Mouse (Mus musculus) left cerebral cortex, postnatal 25 days (tissue): ENCODE data around the gene Podn. TPM values are rescaled to one million over a fixed set of nuclear protein-coding genes. Genes with fewer than 3 reads are reported as not detected.

ENCODE experiments used
- DNase-seq, 2 experiments: peaks; one replicate each; pipeline ENCODE4 v3.0.0; 2022; ENCODE audit warnings: low spot score in 2 of 2, mixed read lengths in 1 of 2
- intact Hi-C: fragments of 180-260 bp; cut with DNase I; formaldehyde crosslinking; loops from one replicate; pipeline ENCODE4 v1.15.1; 2025
- total RNA-seq, 2 experiments: library from RNA; stranded (reverse); gene quantifications; 2 replicates each; pipeline ENCODE4 v1.2.3; 2021

Gene Podn
- total RNA-seq, 2 experiments from 2014 or later: 7.2 to 8.8 TPM

DNA sequence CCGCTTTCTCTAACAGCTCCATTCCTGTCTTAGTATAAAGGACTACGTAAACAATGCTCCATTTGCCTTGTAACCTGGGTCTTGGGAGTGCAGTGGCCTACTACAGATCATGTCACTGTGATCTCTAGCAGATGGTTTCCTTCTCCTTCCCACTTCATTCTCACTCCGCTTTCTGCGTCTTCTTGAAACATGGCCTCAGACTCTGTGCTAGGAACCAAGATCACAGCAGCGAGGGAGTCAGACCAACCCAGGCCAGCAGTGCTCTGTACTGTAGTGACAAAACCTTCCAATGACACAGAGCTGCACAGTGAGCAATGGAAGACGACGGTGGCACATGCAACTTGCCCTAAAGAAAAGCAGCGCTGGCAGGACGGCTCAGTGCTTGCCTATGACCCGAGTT, 40.4 kb downstream of the Podn start:
- intact Hi-C loops: loop anchor here (5.0 kb wide), 2 partner anchors 74 to 114 kb away; no protein-coding TSS in a partner anchor
- DNase-seq: no peak

DNA sequence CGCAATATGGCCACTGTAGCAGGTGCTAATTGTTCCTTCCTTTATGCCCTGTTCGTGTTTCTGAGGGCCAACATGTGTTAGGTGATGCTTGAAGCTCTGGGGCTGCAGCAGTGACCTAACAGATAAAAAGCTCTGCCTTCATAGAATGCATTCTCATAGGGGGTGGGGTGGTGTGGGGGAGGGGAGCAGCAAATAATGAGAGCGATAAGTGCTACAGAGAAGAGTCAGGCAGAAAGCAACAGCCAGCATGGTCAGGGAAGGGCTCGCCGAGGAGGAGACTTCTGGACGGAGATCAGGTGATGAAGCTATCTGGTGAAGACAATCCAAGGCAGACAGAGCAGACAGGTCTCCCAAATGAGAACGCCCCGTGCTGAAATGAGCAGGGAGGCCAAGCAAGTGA, 43.6 kb downstream of the Podn start:
- no peak for DNase-seq
- intact Hi-C loops: no loop called here

DNA sequence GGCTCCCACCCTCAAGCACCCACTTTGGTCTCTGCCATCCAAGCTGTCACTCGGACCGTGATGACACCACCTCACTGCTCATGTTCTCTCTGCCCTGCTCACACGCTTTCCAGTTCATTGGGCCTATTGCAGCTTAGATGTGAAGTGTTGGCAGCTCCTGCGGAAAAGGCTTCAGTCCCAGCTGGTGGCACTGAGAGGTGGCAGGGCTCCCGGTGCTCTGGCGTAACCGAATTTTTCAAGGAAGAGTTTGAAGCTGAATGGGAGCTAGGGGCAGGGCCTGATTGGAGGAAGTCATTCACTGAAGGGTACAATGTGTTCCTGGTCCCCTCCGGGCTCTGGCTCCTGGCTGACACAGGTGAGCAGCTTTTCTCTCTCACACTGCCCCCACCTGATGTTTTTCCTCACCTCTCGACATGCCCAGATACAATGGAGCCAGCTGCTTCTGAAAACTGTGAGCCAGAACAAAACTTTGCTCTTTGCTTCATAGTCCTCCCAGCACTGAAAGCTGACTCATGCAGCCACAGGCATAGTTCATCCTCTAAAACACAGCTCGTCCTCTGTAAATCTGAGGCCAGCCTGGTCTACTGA, 44.5 kb downstream of the Podn start:
- intact Hi-C loops: no loop called here
- peak in 1 of 2 experiments; percentile 37 for DNase-seq

DNA sequence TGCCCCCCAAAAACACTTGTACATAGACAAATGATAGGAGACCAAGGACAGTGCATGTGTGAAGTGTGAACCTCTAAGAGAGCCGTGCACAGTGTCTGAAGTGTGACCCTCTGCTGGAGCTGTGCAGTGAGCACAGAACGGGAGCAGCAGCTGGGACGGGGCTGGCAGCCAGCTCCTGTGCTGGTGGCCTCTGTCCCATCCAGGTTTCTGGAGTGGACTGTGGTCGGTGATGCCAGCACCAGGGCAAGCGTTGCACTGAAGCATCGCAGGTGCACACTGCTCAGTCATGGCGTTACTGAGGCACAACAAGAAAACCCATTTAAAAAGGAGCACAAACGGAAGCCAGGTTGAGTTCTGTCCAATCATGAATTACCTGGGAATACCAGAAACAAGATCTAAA, 50.1 kb downstream of the Podn start:
- intact Hi-C loops: no loop called here
- no peak for DNase-seq

DNA sequence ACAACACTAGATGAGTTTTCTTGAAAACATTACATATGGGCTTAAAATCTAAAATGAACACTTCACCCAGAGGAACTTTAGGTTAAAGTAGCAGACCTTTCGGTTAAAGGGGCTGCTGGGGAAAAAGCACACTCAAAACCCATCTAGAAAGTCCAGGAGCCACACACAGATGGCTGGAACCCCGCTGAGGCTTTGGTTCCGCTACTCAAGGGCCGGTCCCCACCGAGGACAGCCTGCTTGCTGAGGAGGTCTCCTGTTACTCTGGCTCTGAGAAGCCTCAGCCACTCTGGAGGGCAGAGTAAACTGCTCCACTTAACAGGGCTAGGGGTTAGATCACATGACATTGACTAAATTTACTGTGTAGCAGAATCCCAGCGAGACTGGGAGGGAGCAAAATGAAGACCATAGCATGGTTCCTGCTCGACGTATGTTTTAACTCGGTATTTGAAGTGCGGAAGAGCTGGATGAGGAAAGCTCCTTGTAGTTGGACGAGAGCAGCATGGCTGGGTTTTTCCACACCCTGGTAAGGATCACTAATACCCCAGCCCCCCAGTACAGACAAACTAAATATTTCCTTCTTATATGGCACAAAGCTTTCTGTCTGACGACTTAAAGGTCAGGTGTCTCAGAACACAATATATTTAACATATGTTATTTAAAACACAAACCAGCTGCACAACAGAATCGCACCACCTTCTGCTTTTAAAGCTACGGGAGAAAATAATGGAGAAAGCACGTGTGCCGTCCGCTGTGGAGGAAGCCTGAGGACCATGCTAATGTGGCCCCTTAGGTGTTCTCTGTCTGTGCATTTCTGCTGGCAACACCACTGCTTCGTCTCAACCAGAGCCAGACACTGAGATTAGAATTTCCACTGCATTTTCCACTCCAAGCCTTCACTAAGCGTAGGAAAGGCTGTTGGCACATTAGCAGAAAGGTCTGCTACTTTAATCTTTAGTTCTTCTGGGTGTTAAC, 50.8 kb downstream of the Podn start:
- intact Hi-C loops: no loop called here
- DNase-seq: no peak

DNA sequence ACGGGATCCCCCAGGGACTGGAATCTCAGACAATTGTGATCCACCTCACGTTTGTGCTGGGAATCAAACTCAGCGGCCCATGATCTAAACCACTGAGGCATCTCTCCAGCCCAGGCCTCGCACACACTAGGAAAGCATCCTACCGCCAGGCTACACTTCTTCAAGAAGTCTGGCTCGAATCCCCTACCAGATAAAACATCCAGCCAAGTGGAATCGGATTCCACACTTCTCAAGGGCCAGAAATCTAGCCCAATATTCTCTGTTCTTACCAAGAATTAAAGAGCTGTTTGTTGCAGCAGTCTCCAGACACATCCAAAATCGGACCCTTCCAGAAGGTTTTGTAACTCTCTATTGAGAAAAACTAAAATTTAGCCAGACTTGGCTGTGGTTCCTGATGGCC, 59.2 kb downstream of the Podn start:
- DNase-seq: no peak
- intact Hi-C loops: no loop called here

DNA sequence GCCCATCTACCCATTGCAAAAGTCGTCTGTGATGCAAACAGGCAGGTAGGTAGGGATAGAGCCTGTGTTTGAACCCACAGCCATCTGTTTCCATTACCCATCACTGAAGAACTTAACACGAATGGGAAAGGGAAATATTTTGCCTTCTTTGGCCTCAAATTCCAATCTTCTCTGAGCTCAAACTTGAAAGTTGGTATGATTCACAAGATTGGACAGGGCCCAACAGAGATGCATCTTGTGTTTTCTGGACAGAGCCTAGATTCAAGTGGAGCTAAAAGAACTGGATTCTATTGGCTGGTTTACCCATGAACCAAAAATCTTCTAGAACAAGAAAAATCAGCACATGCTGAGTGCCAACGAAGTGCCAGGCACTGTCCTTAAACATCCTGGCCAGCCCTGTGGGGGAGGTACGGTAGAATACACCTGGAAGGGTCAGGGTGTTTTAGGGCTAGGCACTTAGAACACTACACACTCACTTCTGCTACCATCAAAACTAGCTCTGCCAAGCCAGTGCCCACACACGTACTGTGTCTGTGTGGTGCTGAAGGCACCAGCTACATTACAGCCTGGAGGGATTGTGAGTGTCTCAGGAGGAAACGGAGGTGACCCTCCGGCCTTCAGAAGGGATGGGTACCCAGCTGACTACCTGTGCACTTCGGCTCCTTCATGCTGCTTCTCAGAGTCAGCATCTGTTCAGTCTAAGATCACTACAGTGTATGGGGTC, 63.0 kb downstream of the Podn start:
- intact Hi-C loops: loop anchor here (2.0 kb wide), 1 partner anchor 48 kb away; no protein-coding TSS in a partner anchor
- DNase-seq: peak in 1 of 2 experiments; percentile 79

DNA sequence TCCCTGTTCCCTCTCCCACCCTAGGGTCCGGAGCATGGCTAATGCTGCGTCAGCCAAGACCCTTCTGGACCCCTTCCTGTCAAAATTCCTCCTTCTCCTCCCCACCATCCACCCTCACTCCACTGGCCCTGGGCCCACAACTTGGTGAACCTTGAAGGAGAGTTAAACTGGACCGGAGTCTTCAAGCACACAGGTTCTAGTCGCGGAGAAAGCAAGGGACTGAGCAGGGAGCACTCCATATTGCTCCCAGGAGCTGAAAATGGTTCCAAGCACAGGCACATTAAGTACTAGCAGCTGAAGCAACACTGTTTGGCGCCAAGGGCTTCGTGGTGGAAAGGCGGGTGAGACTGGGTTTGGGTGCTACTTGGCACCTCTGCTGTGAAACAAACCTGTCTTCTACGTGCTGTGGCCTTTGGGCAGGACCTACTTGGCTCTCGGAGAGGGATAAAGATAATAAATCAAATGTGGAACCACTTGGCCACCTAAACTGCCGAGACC, 63.8 kb downstream of the Podn start:
- DNase-seq: no peak
- intact Hi-C loops: loop anchor here (2.0 kb wide), 1 partner anchor 48 kb away; no protein-coding TSS in a partner anchor

DNA sequence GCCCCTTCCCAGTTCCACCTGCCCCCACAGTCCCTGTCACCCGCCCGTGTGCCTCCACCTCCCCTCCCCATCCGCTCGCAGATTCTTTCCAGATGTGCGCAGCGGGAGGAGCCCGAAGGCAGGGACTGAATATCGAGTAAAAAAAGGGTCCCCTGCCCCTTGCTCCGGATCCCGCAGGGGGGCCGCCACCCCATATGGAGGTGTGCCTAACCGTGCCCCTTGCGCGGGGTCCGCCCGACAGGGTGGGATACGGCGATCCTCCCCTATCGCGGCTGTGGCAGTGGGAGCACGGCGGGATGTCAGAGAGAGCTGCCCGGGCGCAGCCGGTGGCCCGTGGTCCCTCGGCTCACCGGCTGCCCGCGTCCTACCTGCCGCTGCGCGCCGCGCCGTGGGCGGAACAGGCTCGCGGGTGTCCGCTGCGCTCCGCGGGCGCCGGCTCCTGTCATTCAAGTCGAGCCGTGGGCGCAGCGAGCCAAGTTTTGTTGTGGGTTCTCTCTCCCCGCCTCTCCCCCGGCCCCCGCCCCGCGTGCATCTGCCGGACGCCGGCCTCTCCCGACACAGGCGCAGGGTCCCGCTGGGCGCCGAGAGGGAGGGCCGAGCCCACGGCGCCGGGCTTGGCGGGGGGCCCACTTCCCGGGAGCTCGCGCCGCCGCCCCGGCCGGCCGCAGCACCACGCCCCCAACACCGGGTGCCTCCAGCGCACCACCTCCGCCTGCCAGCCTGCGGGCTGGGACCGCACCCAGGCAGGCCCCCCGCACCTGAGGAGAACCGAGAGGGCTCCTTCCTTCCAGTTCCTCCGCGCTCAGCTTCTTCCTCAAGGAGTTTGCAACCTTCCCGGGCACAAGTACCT, 64.5 kb downstream of the Podn start:
- intact Hi-C loops: loop anchor here (2.0 kb wide), 2 partner anchors 47 to 89 kb away; no protein-coding TSS in a partner anchor
- DNase-seq: peak; percentile 69 to 70

DNA sequence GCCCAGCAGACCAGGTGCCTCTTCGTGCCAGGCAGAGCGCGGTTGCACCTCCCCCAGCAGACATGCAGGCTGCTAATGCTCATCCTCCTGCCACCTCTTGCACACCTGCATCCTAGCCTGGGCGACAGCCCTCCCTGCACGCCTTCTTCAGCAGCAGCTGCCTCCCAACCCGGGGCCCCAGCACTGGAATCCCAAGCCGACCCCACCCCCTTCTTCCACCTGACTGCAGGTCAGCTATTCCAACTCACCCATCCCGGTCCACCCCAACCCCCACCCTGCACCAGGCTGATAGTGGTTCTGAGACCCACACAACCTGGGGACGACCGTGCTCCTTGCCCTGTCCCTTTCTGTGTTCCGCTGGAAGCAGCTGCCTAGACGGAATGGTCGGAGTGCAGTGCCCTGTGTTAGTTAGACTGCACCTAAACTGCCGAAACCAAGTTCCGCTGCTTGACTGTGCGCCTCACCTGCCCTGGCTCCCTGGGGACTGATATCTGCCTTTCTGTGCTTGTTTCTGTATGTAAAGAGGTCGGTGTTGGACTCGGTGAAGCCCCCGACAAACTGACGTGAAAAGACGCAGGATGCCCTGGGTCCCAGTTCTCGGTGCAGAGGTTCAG, 65.2 kb downstream of the Podn start:
- peak in 1 of 2 experiments; percentile 9 for DNase-seq
- intact Hi-C loops: loop anchor here (2.0 kb wide), 1 partner anchor 88 kb away; no protein-coding TSS in a partner anchor

DNA sequence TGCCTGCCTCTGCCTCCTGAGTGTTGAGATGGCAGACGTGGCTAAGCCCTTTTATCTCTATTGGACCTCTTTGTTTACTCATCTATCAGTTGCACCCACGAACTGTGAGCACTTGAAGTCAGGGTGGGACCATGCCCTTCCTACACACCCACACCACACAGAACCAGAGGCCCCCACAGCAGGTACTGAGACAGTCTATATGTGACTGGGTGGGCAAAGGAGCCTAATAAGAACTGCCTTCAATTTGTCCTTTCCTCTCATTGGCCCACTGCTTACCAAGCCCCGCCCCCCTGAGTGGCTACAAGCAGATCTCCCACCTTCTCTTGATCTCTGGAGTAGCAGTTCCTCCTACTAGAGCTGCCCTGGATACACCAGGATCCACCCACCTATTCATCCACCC, 70.1 kb downstream of the Podn start:
- DNase-seq: no peak
- intact Hi-C loops: no loop called here

DNA sequence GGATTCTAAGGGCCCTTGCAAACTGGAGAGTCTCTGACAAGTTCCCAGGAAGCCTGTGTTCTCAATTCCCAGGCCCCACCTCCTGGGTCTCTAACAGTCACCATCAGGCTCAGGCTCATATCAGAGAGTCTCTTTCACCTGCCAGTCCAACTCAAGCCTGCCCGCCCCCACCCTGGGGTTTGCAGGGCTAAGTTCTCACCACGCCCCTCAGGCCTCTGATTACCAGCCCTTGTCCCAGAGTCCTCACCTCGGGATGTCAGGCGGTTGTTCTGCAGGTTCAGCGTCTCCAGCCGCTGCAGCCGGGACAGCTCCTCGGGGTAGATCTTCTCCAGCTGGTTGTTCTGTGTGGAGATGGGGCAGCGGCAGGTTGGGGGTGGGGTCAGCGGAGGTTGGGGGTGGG, 71.0 kb downstream of the Podn start:
- intact Hi-C loops: no loop called here
- DNase-seq: no peak

DNA sequence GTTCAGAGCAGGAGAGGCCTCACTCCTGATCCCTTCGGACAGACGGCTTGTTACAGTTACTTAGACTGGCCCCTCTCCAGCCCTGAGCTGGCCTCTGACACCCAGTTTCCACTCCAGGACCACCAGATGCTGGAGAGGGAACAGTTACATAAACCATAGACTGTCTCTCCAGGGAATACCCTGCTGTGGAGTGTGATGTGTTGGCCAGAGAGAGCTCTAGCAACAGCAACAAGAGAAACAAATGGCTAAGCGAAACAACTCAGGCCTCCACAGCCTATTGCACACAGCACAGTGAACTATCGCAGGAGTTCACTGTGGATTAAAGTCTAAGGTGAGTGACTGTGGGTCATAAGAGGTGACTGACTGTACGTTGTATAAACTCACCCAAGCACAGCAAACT, 71.6 kb downstream of the Podn start:
- no peak for DNase-seq

DNA sequence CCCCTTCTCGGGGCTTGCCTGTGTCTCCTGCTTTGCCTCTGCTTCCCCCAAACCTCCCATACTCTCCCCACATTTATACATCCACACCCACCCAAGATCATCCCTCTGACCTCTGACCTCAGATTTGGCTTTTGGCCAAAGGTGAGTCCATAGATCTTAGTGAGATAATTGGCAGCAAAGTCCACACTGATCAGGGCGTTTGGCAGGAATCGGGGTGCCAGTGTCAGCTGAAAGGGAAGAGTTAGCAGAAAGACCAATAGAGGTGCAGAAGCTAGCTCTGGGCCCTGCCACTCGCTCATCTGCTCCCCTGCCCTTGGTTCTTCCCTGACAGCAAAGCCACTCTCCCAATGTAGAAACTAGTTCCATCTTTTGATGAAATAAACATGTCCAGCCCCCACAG, 73.1 kb downstream of the Podn start:
- intact Hi-C loops: no loop called here
- no peak for DNase-seq

More for the DNA sequence above, 71.6 kb downstream of the Podn start:
- intact Hi-C loops: no loop called here

DNA sequence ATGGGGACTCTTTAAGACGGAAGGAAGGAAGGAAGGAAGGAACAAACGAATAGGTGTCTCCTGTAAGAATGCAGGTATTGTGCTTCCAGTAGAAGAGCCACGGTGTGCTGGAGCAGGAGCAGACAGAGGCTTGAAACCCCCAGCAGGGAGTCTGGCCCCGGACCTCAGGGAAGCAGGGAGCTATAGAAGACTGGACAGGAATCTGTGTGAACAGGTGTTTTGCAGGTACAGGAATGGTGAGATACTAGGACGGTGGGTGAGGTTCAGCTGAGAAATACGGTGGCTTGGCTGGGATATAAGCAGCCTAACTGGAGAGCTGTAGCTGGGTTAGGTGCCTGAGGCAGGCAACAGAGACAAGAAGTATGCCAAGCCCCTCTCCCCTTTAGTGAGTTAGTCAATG, 76.1 kb downstream of the Podn start:
- intact Hi-C loops: no loop called here
- no peak for DNase-seq

DNA sequence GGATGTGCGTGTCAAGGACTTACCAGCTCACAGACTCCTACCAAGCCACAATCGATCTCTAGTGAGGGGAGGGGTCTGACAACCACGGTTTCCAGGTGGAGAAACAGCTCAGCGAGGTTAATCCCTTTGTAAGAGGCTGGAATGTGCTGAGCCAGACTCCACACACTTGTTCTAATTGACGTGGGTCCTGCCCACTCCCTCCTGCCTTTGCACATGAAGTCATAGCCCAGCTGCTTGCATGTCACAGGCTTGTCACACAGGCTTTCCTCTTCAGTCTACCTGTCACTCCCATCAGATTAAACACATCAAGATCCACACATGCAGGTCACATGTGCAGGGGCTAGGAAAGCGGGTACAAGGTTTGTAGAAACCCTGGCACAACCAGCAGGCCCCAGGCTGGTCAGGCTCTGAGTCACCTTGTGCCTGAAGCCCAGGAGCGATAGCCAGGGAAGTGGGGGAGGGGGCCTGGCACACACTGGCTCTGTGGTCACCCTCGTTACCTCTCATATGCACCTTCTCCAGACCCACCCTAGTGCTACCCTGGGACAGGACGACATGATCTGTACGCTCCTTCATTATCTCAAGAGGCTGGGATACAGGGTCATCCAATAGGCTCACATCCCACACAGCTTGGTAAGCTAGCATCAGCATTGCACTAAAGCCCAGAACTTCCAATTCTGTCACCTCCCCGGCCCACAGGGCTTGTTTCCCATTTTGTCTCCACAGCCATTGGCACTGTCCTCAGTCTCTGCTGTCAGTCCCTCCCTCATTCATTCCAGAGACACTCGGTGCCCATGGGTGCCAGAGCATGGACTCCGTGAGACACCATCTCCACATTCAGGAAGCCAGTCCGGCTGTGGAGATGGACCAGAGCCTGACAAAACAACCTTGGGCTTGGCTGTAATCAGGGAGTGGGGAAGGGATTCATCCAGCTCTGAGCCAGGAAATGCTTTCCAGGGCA, 77.0 kb downstream of the Podn start:
- peak in 1 of 2 experiments; percentile 68 for DNase-seq
- intact Hi-C loops: no loop called here

DNA sequence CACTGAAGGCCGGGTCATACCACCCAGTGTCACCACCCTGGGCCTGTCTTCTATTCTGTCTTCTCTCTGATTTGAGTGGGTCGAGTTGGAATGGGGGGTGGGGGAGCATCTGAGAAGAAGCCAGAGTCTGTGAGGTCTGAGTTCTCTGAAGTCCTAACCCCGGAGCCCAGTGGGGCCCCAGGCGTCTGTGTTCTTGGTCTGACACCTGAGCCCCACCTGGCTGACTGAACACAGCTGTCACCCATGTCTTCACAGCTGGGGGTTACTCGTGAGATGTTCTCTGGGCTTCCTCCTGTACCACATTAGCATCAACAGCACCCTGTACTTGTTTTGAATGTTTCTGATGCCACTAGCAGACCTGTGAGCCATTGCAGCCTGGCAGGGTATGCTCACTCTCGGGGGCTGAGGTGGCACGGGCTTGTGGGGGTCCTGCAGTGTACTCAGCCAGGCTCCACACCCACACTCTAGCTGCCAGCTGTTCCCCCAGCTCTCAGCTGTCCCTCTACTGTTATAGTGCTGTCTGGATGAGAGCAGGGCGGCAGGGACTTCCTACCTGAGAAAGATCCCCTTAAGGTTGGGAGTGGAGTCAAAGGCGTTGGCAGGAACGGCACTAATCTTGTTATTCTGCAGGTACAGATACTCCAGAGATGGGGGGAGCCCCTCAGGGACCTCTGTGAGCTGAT, 77.9 kb downstream of the Podn start:
- intact Hi-C loops: no loop called here

More for the DNA sequence above, 77.9 kb downstream of the Podn start:
- DNase-seq: peak in 1 of 2 experiments; percentile 17
